Mouse (Mus musculus) splenic B cell, adult 2 months (primary cell): ENCODE results near the gene Arhgap29.

Experiments used
- DNase-seq: peaks from one replicate; pipeline ENCODE4 v3.0.0-alpha.2; 2011; ENCODE audit warnings: low read depth, low spot score
- H3K27me3 ChIP-seq: 2 replicates; pipeline ENCODE4 v1.6.1; 2012; ENCODE audit warnings: mild to moderate bottlenecking, low read length, moderate library complexity, mixed read lengths; ENCODE audit not compliant: control insufficient read depth, poor library complexity, insufficient read depth, severe bottlenecking
- H3K36me3 ChIP-seq: 2 replicates; pipeline ENCODE4 v1.6.1; 2012; ENCODE audit warnings: mild to moderate bottlenecking, low read length, moderate library complexity, mixed read lengths; ENCODE audit not compliant: control insufficient read depth, poor library complexity, insufficient read depth, severe bottlenecking

The Arhgap29 gene

DNA sequence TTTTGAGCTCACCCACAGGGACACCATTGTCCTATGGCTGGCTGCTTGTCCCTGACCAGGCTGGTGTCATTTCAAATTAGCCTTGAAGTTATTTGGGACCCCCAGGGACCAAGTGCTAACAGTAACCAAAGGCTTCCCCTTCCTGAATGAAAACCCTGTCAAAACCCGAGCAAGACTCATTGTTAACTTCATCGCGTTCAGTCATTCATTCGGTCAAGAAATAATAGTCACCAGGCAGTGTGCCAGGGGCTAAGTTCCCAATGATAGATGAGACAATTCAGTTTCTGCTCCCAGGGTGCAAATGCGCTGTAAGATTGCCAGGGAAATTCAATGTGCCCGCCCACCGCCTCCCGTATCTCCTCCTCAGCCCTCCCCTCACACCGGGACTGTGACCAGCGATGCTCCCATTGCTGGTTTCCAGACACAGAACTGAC lies 93.9 kb downstream of the Arhgap29 start:
- no peak for DNase-seq
- Histone ChIP-seq H3K36me3 (no peaks in the 10 kb centered on the region), H3K27me3 (no peaks in the 10 kb centered on the region)

- no peaks in the 10 kb centered on the region for H3K36me3 ChIP-seq
- DNase-seq, result no peak
These were observed 95.1 kb downstream of the Arhgap29 start for GRCm38 (mm10) chr3:122047402-122047801.

DNA sequence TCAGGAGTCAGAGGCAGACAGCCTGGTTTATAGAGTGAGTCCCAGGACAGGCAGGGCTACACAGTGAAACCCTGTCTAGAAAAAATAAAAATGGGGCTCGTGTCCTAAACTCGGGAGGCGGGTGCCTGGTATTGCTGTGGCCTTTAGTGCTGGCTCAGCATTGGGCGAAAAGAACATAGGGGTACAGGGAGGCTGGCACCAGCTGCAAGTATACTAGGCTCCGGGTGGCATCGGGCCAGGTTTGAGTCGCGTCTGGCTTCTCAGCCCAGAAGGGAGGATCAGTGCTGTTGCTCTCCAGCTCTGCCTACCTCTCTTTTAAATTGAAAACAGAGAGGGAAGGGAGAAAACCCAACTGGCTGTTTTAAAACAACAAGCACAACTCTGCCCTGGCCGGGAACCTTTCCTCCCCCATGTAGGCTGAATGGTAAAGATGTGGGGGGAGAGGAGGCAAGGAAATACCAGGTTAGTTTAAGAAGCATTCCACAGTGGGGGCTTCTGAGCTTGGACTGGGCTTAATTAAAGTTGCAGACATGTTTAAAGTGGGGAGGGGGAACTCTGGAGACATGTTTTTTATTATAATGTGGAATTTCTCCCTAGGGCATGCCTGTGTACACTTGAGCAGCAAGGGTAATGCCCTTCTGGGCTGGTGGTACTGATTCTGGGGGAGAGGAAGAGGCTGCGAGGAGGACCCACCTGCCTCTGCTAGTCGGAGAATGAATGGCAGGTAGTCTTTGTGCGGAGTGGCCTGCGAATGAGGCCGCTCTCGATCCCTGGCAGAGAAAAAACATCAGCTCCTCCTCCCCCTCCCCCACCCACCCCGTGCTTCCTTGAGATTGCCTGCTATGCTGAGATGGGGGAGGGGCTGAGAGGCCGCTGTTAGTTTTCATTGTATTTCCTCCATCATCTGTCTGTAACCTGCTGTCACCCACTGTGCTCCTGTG lies 95.8 kb downstream of the Arhgap29 start:
- no peak for DNase-seq
- Histone ChIP-seq H3K27me3 (no peaks in the 10 kb centered on the region), H3K36me3 (no peaks in the 10 kb centered on the region)

More at GRCm38 (mm10) chr3:122047402-122047801, 95.1 kb downstream of the Arhgap29 start:
- no peaks in the 10 kb centered on the region for H3K27me3 ChIP-seq

GRCm38 (mm10) chr3:122049158-122049557 lies 96.8 kb downstream of the Arhgap29 start:
- no peaks in the 10 kb centered on the region for H3K27me3 ChIP-seq
- no peak for DNase-seq
- no peaks in the 10 kb centered on the region for H3K36me3 ChIP-seq

DNA sequence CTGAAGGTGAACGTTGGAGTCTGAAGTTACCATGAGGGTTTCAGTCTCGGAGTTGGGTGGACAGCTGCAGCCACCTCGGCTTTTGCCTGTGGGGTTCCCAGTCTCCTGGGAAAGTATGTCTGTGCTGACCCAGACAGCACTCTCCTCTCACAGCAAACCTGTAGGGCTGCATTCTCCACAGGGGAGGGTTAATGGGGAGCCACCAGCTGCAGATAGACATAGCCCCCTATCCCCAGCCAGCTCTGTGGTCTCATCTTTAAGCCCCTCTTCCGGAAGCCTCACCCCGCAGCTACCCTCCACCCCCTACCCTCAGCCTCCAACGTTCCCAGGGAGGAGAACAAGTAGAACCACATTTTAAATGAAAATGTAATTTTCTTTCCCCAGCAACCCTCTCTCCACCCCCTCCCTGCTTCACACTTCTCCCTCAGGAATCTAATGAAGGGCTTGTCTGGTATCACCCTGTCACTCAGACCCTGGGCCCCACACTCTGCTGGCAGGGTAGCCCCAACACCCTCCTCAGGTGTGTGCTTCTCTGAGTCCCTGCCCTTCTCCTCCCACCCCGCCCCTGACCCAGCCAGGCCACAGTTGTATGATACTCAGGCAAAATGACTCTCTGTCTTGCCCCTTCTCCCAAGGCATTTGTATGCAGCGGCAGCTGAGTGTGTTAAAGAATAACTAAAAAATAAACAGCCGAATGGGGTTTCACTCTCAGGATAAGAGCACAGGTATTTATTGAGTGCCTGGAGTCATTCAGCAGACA lies 106.3 kb downstream of the Arhgap29 start:
- no peaks in the 10 kb centered on the region for H3K36me3 ChIP-seq
- H3K27me3 ChIP-seq, result no peaks in the 10 kb centered on the region; the same call in 1 of the 2 replicates
- DNase-seq, result no peak

DNA sequence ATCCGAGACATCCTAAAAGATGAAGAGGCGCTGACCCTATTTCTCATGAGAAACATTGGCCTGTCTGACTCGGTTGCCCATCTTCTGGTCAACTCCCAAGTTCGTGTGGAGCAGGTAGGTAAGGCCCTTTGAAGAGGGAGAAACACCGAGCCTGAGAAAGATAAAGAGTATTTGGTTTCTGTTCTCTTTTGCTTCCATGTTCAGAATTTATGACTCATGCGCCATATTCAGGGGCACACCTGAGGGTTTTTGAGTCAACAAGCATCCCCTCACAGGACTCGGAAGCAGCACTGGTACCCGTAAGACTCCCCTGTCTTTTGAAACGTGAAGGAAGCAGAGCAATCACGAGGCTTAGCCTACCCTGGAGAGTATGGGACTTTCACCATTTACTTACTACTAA lies 110.2 kb downstream of the Arhgap29 start:
- no peak for DNase-seq
- H3K36me3 ChIP-seq, result no peaks in the 10 kb centered on the region
- no peaks in the 10 kb centered on the region for H3K27me3 ChIP-seq

GRCm38 (mm10) chr3:122064556-122065410 lies 112.4 kb downstream of the Arhgap29 start:
- no peaks in the 10 kb centered on the region for H3K27me3 ChIP-seq
- no peak for DNase-seq
- no peaks in the 10 kb centered on the region for H3K36me3 ChIP-seq
